Mouse (Mus musculus) 3T3-L1 (cell line): Measurements from ENCODE around the gene A430089I19Rik.
"Not testable (repeated sequence)": the region's sequence is repeated elsewhere in the genome, so short reads cannot be mapped to it uniquely, and the experiment has no call there.

Experiments
- DNase-seq: peaks from one replicate; pipeline ENCODE4 v3.0.0-alpha.2; 2015; ENCODE audit warnings: low read depth, low spot score

A430089I19Rik gene

GRCm38 (mm10) chr5:94306696-94307095 is at the start of gene A430089I19Rik:
Gene A430089I19Rik (minus strand): TSS chr5:94306796.
- not testable (repeated sequence) for DNase-seq

- DNase-seq: not testable (repeated sequence)
These were observed 32.9 kb upstream of the A430089I19Rik start, which contains the start of gene AA792892 for GRCm38 (mm10) chr5:94339449-94339848. Gene AA792892 (plus strand): TSS chr5:94339749.

- DNase-seq: not testable (repeated sequence)
These were observed 7.5 kb upstream of the A430089I19Rik start, which contains the start of gene Gm6502 for GRCm38 (mm10) chr5:94314135-94314534. Gene Gm6502 (plus strand): TSS chr5:94314435.
